Mouse (Mus musculus) lung, postnatal 0 days (tissue): ENCODE results near the gene Fbxo9.

Experiments
- CTCF ChIP-seq: IDR thresholded peaks from 2 replicates; pipeline ENCODE4 v1.5.1; 2016; ENCODE audit warnings: antibody characterized with exemption, mild to moderate bottlenecking
- EP300 ChIP-seq: IDR thresholded peaks from 2 replicates; pipeline ENCODE4 v1.6.1; 2016; ENCODE audit warnings: antibody characterized with exemption, mild to moderate bottlenecking, control low read depth

DNA sequence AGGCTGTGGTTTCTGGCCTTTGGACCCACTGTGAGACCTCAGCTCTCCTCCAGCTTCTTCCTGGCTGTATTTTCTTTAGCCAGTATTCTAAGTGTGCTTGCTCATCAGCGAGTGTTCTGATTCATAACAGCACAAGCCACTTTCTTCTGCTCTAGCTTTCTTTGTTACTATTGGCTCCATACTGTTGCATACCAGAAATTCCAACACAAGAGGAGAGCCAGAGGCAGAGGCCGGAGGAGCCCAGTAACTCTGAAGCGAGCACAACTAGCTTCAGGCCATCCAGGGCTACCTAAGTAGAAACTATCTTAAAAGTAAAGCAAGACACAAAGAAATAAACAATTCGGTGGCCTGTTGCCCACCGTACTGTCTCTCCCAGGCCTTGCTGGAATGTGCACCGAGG is 63.7 kb downstream of the Fbxo9 start:
- no peak for TF ChIP-seq CTCF
- no peak for TF ChIP-seq EP300
